Mouse (Mus musculus) heart, postnatal 0 days (tissue): ENCODE results near the gene Evpl.

Experiments used
- CTCF ChIP-seq: IDR thresholded peaks from 2 replicates; pipeline ENCODE4 v1.5.1; 2016; ENCODE audit warnings: antibody characterized with exemption, control low read depth, low read depth
- EP300 ChIP-seq: IDR thresholded peaks from 2 replicates; pipeline ENCODE4 v1.6.1; 2016; ENCODE audit warnings: antibody characterized with exemption, low read depth

GRCm38 (mm10) chr11:116287351-116287750 lies 49.5 kb upstream of the Evpl start:
- TF ChIP-seq CTCF: no peak
- no peak for TF ChIP-seq EP300
